Mouse (Mus musculus) kidney, embryonic 14.5 days (tissue): ENCODE results near the gene Foxd3. TPM values are rescaled to one million over a fixed set of nuclear protein-coding genes. Genes with fewer than 3 reads are reported as not detected.

Source experiments
- ATAC-seq: fragments of 200-750 bp; cut with Nextera tagmentation; 2 replicates; pipeline ENCODE4 v1.8.0; 2017; ENCODE audit warnings: moderate number of reproducible peaks, mild to moderate bottlenecking, moderate TSS enrichment, moderate library complexity; ENCODE audit not compliant: low FRiP score, low TSS enrichment
- H3K27ac ChIP-seq: fragments of 300-500 bp; sonication (generic); 2 replicates; pipeline ENCODE4 v1.5.1; 2014; ENCODE audit warnings: low read depth, mild to moderate bottlenecking, low read length, moderate library complexity, mixed read lengths
- H3K27me3 ChIP-seq: fragments of 300-500 bp; sonication (generic); 2 replicates; pipeline ENCODE4 v1.6.1; 2014; ENCODE audit warnings: mild to moderate bottlenecking, low read length; ENCODE audit not compliant: control insufficient read depth, insufficient read depth
- H3K36me3 ChIP-seq: fragments of 300-500 bp; sonication (generic); 2 replicates; pipeline ENCODE4 v1.6.1; 2014; ENCODE audit warnings: low read length, mixed read lengths; ENCODE audit not compliant: control insufficient read depth, insufficient read depth
- H3K4me1 ChIP-seq: fragments of 300-500 bp; sonication (generic); 2 replicates; pipeline ENCODE4 v1.6.1; 2014; ENCODE audit warnings: low read length, mixed read lengths; ENCODE audit not compliant: control insufficient read depth, insufficient read depth
- H3K4me2 ChIP-seq: fragments of 300-500 bp; sonication (generic); replicated peaks from 2 replicates; pipeline ENCODE4 v1.6.1; 2014; ENCODE audit warnings: low read depth, mild to moderate bottlenecking, low read length
- H3K4me3 ChIP-seq: fragments of 300-500 bp; sonication (generic); 2 replicates; pipeline ENCODE4 v1.5.1; 2014; ENCODE audit warnings: mild to moderate bottlenecking, low read length
- H3K9ac ChIP-seq: fragments of 300-500 bp; sonication (generic); 2 replicates; pipeline ENCODE4 v1.6.1; 2014; ENCODE audit warnings: low read depth, mild to moderate bottlenecking, low read length, moderate library complexity
- H3K9me3 ChIP-seq: fragments of 300-500 bp; sonication (generic); 2 replicates; pipeline ENCODE4 v1.6.1; 2016; ENCODE audit warnings: low read length; ENCODE audit not compliant: control insufficient read depth
- WGBS: fragments of 180-500 bp; shearing (Covaris S2); extraction: QIAGEN DNeasy Blood & Tissue Kit; methylation state at CpG from one replicate; pipeline ENCODE4 v1.1.7; 2014; 5-methylcytosine and 5-hydroxymethylcytosine counted together
- polyA plus RNA-seq: library from polyadenylated mRNA; unstranded; fragments of >200 nt; fragmentation: Nextera tagmentation; extraction: Ambion mirVana; gene quantifications from 2 replicates; pipeline ENCODE4 v1.2.1, GENCODE M21; 2014

The Foxd3 gene
- polyA plus RNA-seq, 1 experiment from 2014 or later: not detected

DNA sequence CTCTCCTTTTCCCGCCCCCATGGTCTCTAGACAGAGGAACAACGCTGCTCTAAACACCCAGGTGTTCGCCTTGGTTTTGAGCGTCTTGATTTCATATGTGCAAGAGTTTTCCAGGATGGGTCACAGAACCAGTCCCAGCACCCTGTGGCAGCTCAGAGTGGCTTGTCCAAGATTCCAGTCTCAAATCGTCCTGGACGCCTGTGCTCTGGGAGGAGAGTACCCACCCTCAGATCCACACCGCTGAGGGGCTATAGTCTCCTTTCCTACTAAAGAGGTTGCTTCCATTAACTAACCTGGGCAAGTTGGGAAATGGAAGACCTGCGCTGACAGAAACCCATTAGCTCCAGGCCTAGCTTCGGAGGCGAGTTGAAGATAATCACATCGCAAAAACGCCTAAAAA lies 5.9 kb downstream of the Foxd3 start:
- Histone ChIP-seq H3K27ac (no peak overlapping the region), H3K27me3 (peaks cover 72% of the 10 kb centered on the region), H3K4me3 (no peak overlapping the region), H3K9ac (no peak overlapping the region), H3K4me2 (no peak overlapping the region), H3K4me1 (0 out of 2 replicates have a peak, but pooled peaks cover 6% of the 10 kb centered on the region), H3K36me3 (no peaks in the 10 kb centered on the region), H3K9me3 (no peaks in the 10 kb centered on the region)
- ATAC-seq: no peak
- WGBS: 5% methylated on average over 12 of the region's 12 CpGs

DNA sequence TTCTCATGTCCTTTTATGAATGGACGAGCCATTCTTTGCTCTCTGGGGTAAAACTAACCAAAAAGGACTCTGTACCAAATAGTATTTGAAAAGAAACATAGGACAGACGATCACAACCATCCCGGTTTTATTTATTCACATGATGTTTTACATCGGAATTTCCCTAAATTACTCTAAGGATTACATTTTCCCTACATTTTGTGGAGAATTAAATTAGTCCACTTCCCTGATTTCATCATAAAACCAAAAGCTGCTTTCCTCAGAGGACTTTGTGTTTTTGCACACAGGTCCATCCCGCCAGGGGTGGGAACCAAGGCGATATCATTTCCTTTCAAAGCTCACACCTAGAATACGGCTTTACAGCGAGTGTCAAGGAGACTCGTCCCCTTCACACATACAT lies 6.3 kb downstream of the Foxd3 start:
- Histone ChIP-seq H3K4me2 (no peak overlapping the region), H3K27ac (no peak overlapping the region), H3K4me1 (0 out of 2 replicates have a peak, but pooled peaks cover 4% of the 10 kb centered on the region), H3K27me3 (peaks cover 67% of the 10 kb centered on the region), H3K9me3 (no peaks in the 10 kb centered on the region), H3K4me3 (no peak overlapping the region), H3K9ac (no peak overlapping the region), H3K36me3 (no peaks in the 10 kb centered on the region)
- WGBS: 7% methylated on average over 9 of the region's 9 CpGs
- no peak for ATAC-seq

DNA sequence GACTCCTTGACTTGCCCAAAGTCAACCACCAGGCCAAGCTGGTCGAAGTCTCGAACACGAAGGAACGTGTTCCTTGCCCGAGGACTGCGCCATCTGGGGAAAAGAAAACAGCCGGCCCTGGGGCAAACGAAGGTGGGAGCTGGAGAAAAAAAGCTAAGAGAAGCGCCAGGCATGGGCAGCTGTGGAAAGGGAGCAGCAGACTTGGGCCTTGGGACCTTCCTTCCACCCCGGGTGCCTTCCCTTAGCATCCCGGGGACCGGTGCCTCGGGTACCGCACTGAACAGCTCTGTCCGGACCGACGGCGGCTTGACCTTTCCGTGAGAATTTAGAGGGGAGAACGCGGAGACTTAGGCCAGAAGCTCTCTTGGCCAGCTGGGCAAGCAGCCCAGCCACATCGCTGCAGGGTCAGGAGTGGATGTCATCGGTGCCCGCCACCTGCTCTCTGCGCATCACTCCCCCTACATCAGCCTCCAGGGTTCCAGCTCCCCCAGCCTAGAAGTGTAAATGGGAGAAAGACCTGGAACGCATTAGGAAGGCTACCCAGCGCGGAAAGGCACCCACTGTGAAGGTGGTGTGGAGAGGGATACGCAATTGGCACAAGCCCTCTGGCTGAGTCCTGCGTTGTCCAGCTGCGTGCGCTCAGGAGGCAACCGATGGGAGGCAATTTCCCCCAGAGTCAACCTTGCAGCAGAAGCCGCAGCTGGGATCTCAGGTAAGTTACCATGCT lies 6.9 kb downstream of the Foxd3 start:
- no peak; the same call in 1 of the 2 replicates for ATAC-seq
- no peaks in the 10 kb centered on the region for H3K36me3 ChIP-seq
- WGBS: 4% methylated on average over 34 of the region's 34 CpGs

GRCm38 (mm10) chr4:99663710-99664109 lies 7.6 kb downstream of the Foxd3 start:
- Histone ChIP-seq H3K9me3 (no peaks in the 10 kb centered on the region), H3K27me3 (peaks cover 57% of the 10 kb centered on the region), H3K4me3 (no peak overlapping the region), H3K36me3 (no peaks in the 10 kb centered on the region), H3K9ac (no peak overlapping the region), H3K4me1 (no peaks in the 10 kb centered on the region), H3K4me2 (no peak overlapping the region), H3K27ac (no peak overlapping the region)
- ATAC-seq: no peak
- 16% methylated on average over 8 of the region's 8 CpGs for whole genome bisulfite sequencing

More for the DNA sequence above, 6.9 kb downstream of the Foxd3 start:
- Histone ChIP-seq H3K27ac (no peak overlapping the region), H3K4me3 (no peak overlapping the region), H3K4me2 (no peak overlapping the region), H3K9ac (no peak overlapping the region), H3K9me3 (no peaks in the 10 kb centered on the region), H3K27me3 (peaks cover 61% of the 10 kb centered on the region), H3K4me1 (no peaks in the 10 kb centered on the region)

- no peaks in the 10 kb centered on the region for H3K36me3 ChIP-seq
- H3K4me1 ChIP-seq: no peaks in the 10 kb centered on the region
- 88% methylated on average over 7 of the region's 7 CpGs for WGBS
- H3K4me2 ChIP-seq: no peak overlapping the region
- no peak overlapping the region for H3K27ac ChIP-seq
- no peak overlapping the region for H3K9ac ChIP-seq
- H3K27me3 ChIP-seq: peaks cover 1% of the 10 kb centered on the region; the same call in 1 of the 2 replicates
- no peak for ATAC-seq
- H3K4me3 ChIP-seq: no peak overlapping the region
- no peaks in the 10 kb centered on the region for H3K9me3 ChIP-seq
These were observed 14.2 kb downstream of the Foxd3 start for GRCm38 (mm10) chr4:99670203-99670851.

DNA sequence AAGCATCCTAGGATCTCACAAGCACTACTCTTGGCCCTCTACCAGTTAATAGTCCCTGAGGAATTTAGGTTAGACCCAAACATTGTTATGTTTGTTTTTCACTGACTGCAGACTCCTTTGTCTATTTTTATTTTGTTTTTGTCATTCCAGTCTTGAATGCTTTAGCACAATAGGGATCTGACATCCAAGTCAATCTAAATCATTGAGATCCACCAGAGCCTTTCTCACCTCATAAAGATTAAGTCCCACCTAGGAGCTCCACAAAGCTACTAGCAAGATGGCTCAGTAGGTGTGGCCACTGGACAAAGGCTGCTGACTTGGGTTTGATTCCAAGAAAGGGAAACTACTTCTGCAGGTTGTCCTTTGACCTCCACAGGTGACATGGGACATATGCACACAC lies 19.1 kb downstream of the Foxd3 start:
- no peak overlapping the region for H3K9ac ChIP-seq
- H3K4me3 ChIP-seq: no peak overlapping the region
- ATAC-seq: no peak
- no peaks in the 10 kb centered on the region for H3K36me3 ChIP-seq
- no peaks in the 10 kb centered on the region for H3K27me3 ChIP-seq
- H3K27ac ChIP-seq: no peak overlapping the region
- no peak overlapping the region for H3K4me2 ChIP-seq
- H3K9me3 ChIP-seq: no peaks in the 10 kb centered on the region
- H3K4me1 ChIP-seq: no peaks in the 10 kb centered on the region

DNA sequence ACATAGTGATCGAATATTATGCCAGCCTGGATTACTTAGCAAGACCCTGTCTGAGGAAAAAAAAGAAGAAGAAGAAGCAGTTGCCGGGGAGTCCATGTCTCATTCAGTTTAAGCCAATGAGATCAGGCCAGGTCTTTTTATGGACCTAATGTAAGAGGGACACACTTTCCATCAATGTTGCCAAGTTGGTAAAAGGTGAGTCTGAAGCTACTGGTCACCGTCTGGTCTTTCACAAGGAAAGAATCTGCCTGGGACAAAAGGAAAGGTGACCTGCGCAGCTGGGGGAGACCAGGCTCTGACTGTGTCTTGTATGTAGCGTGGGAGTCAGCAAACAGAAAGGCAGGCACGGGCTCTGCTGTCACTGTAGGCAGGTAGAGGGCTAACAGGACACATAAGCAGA lies 27.8 kb downstream of the Foxd3 start:
- no peaks in the 10 kb centered on the region for H3K36me3 ChIP-seq
- H3K4me3 ChIP-seq: no peak overlapping the region
- H3K9me3 ChIP-seq: no peaks in the 10 kb centered on the region
- no peak for ATAC-seq
- WGBS: 81% methylated on average over 6 of the region's 6 CpGs
- no peak overlapping the region for H3K9ac ChIP-seq
- H3K27me3 ChIP-seq: no peaks in the 10 kb centered on the region
- no peak overlapping the region for H3K4me2 ChIP-seq
- no peak overlapping the region for H3K27ac ChIP-seq
- no peaks in the 10 kb centered on the region for H3K4me1 ChIP-seq

- H3K4me2 ChIP-seq: no peak overlapping the region
- H3K4me3 ChIP-seq: no peak overlapping the region
- H3K36me3 ChIP-seq: no peaks in the 10 kb centered on the region
- no peaks in the 10 kb centered on the region for H3K27me3 ChIP-seq
- no peak overlapping the region for H3K27ac ChIP-seq
- ATAC-seq: no peak
- no peaks in the 10 kb centered on the region for H3K4me1 ChIP-seq
- no peaks in the 10 kb centered on the region for H3K9me3 ChIP-seq
- WGBS: 46% methylated on average over 5 of the region's 5 CpGs
- no peak overlapping the region for H3K9ac ChIP-seq
These were observed 30.2 kb downstream of the Foxd3 start for GRCm38 (mm10) chr4:99686308-99686707.
